Mouse (Mus musculus): ENCODE data around the gene Hspa12b.

The Hspa12b gene

DNA sequence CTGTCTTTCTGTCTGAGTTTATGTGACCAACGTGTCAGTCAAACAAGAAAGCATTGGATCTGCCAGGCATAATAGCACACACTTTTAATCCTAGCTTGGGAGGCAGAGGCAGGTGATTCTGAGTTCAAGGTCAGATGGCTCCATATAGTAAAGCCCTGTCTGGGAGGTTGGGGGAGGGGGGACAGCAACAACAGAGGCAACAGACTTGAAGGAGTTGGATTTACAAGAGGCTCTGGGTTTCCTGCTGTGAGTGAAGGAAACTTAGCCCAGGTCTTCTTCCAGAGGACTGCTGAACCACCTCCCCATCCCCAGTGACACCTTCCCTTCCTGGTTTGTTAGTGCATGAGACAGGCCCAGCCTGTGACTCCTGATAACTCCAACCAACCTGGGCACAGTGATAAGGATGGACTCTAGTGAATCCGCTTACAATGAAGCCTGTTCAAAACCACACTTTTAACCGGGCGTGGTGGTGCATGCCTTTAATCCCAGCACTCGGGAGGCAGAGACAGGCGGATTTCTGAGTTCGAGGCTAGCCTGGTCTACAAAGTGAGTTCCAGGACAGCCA, 25.2 kb downstream of the Hspa12b start:
- Histone ChIP-seq H3K36me3 (ENCODE audit: control insufficient read depth, insufficient read depth, low read length, poor library complexity, severe bottlenecking) (peaks cover 4% of the 10 kb centered on the region; the same call in 1 of the 2 replicates), H3K27me3 (ENCODE audit: control insufficient read depth, insufficient read depth, low read length, poor library complexity, severe bottlenecking) (no peaks in the 10 kb centered on the region)
- no peak for DNase-seq (ENCODE audit: low read depth, low spot score)

DNA sequence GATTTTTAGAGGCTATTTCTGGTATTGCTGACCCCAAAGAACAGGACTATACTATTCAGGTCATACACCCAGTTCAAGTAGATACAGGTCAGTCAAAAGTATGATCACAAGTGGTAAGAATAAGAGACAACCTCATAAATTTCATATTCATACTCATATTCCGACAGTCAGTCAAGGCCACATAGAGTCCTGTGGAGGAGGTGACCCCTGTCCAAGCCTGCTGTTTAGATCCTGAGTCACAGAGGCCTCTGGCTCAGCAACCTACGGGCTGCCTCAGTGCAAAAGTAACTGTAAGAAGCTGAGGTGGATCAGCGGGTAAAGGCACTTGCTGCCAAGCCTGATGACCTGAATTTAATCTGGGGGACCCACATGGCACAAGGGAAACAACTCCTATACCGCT, 27.0 kb downstream of the Hspa12b start:
- no peaks in the 10 kb centered on the region for H3K27me3 ChIP-seq (ENCODE audit: control insufficient read depth, insufficient read depth, low read length, poor library complexity, severe bottlenecking)
- no peak for DNase-seq (ENCODE audit: low read depth, low spot score)
- H3K36me3 ChIP-seq (ENCODE audit: control insufficient read depth, insufficient read depth, low read length, poor library complexity, severe bottlenecking): peaks cover 4% of the 10 kb centered on the region; the same call in 1 of the 2 replicates

GRCm38 (mm10) chr2:131156987-131157386, 29.9 kb downstream of the Hspa12b start:
- H3K27me3 ChIP-seq (ENCODE audit: control insufficient read depth, insufficient read depth, low read length, poor library complexity, severe bottlenecking): no peaks in the 10 kb centered on the region

GRCm38 (mm10) chr2:131159491-131159910, 32.4 kb downstream of the Hspa12b start:
- H3K36me3 ChIP-seq (ENCODE audit: control insufficient read depth, insufficient read depth, low read length, poor library complexity, severe bottlenecking): no peaks in the 10 kb centered on the region
- H3K27me3 ChIP-seq (ENCODE audit: control insufficient read depth, insufficient read depth, low read length, poor library complexity, severe bottlenecking): no peaks in the 10 kb centered on the region
- DNase-seq (ENCODE audit: low read depth, low spot score): no peak

More at GRCm38 (mm10) chr2:131156987-131157386, 29.9 kb downstream of the Hspa12b start:
- DNase-seq (ENCODE audit: low read depth, low spot score): no peak
- peaks cover 3% of the 10 kb centered on the region; the same call in 1 of the 2 replicates for H3K36me3 ChIP-seq (ENCODE audit: control insufficient read depth, insufficient read depth, low read length, poor library complexity, severe bottlenecking)

DNA sequence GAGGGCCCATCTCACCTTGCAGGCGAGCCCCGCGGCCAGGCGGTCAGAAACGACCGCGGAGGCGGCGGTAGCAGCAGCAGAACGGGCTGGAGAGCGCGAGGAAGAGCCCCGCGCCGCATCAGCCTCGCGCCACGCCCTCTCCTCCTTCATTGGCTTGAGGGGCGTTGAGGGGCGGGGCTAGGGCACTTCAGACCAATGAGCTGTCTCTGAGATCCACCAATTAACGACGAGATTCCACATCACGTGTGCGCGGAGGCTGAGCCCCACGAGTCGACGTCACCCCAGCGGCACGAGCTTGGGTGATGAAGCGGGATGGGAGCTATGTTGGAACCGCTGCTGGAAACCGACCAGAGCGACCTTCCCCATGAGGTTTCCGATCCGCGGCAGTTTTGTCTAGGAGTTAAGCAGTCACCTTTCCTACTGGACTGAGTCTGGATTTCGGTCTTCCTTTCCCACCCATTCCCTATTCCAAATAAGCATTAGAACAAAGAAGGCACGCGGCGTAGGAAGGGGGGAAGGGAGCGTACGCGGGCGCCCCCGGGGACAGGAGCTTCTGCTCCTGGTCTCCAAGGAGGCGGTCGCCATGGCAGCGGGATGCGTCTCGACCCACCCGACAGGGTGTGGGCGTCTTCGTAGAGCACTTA, 33.0 kb downstream of the Hspa12b start, which contains the start of gene 1700037H04Rik:
1700037H04Rik (minus strand) TSS at position 144 of the 644 bp plus-strand sequence.
- Histone ChIP-seq H3K27me3 (ENCODE audit: control insufficient read depth, insufficient read depth, low read length, poor library complexity, severe bottlenecking) (no peaks in the 10 kb centered on the region), H3K36me3 (ENCODE audit: control insufficient read depth, insufficient read depth, low read length, poor library complexity, severe bottlenecking) (no peaks in the 10 kb centered on the region)
- DNase-seq (ENCODE audit: low read depth, low spot score): peak; percentile 99

DNA sequence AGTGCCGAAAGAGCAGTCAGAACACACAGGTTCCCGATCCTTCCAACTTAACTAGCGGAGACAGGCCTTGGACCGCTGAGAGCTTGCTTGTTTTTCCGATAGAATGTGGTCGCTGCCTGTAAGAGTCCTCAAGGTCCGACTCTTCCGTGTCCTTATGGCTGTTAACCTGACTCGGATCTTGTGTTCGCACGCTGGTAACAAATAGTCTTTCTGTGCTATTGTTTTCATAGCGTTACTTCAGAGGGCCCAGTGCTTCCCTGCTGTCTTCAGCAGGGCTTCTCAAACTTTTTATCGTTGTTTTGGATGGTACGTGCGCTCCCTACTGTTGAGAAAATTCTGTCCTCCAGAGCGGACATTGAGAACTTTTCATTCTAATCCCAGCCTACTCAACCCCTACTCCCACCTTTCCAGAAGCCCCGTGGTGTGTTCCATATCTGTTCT, 33.6 kb downstream of the Hspa12b start:
- peak; percentile 45 for DNase-seq (ENCODE audit: low read depth, low spot score)
- no peaks in the 10 kb centered on the region for H3K36me3 ChIP-seq (ENCODE audit: control insufficient read depth, insufficient read depth, low read length, poor library complexity, severe bottlenecking)

GRCm38 (mm10) chr2:131163924-131164323, 36.8 kb downstream of the Hspa12b start:
- DNase-seq (ENCODE audit: low read depth, low spot score): no peak
- no peaks in the 10 kb centered on the region for H3K27me3 ChIP-seq (ENCODE audit: control insufficient read depth, insufficient read depth, low read length, poor library complexity, severe bottlenecking)
- H3K36me3 ChIP-seq (ENCODE audit: control insufficient read depth, insufficient read depth, low read length, poor library complexity, severe bottlenecking): no peaks in the 10 kb centered on the region

More for the DNA sequence above, 33.6 kb downstream of the Hspa12b start:
- H3K27me3 ChIP-seq (ENCODE audit: control insufficient read depth, insufficient read depth, low read length, poor library complexity, severe bottlenecking): no peaks in the 10 kb centered on the region

- no peaks in the 10 kb centered on the region for H3K36me3 ChIP-seq (ENCODE audit: control insufficient read depth, insufficient read depth, low read length, poor library complexity, severe bottlenecking)
- H3K27me3 ChIP-seq (ENCODE audit: control insufficient read depth, insufficient read depth, low read length, poor library complexity, severe bottlenecking): no peaks in the 10 kb centered on the region
- DNase-seq (ENCODE audit: low read depth, low spot score): no peak
Measured at GRCm38 (mm10) chr2:131166172-131166571, 39.1 kb downstream of the Hspa12b start.

- no peaks in the 10 kb centered on the region for H3K27me3 ChIP-seq (ENCODE audit: control insufficient read depth, insufficient read depth, low read length, poor library complexity, severe bottlenecking)
- H3K36me3 ChIP-seq (ENCODE audit: control insufficient read depth, insufficient read depth, low read length, poor library complexity, severe bottlenecking): no peaks in the 10 kb centered on the region
- no peak for DNase-seq (ENCODE audit: low read depth, low spot score)
Measured at GRCm38 (mm10) chr2:131167984-131168383, 40.9 kb downstream of the Hspa12b start.

DNA sequence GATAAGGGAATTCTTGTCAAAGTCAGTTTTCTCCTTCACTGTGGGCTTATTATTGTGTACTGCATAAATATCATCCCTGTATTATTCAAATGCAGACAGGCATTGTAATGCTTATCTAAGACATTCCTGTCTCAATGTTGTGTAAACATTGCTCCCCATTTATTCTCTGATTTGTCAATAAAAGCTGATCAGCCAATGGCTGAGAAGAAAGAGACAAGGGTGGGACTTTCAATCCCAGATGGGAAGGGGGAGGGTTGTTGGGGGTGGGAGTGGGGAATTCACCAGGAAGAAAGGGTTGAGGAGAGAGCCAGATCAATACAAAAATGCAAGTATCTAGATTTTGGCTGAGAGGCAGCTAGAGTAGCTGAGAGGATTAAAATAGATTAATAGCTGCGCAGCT, 41.8 kb downstream of the Hspa12b start:
- Histone ChIP-seq H3K36me3 (ENCODE audit: control insufficient read depth, insufficient read depth, low read length, poor library complexity, severe bottlenecking) (no peaks in the 10 kb centered on the region), H3K27me3 (ENCODE audit: control insufficient read depth, insufficient read depth, low read length, poor library complexity, severe bottlenecking) (no peaks in the 10 kb centered on the region)
- no peak for DNase-seq (ENCODE audit: low read depth, low spot score)

- DNase-seq (ENCODE audit: low read depth, low spot score): no peak
- Histone ChIP-seq H3K36me3 (ENCODE audit: control insufficient read depth, insufficient read depth, low read length, poor library complexity, severe bottlenecking) (no peaks in the 10 kb centered on the region), H3K27me3 (ENCODE audit: control insufficient read depth, insufficient read depth, low read length, poor library complexity, severe bottlenecking) (no peaks in the 10 kb centered on the region)
Measured at GRCm38 (mm10) chr2:131170936-131171335, 43.9 kb downstream of the Hspa12b start.

- no peaks in the 10 kb centered on the region for H3K36me3 ChIP-seq (ENCODE audit: control insufficient read depth, insufficient read depth, low read length, poor library complexity, severe bottlenecking)
- DNase-seq (ENCODE audit: low read depth, low spot score): peak; percentile 30
- H3K27me3 ChIP-seq (ENCODE audit: control insufficient read depth, insufficient read depth, low read length, poor library complexity, severe bottlenecking): no peaks in the 10 kb centered on the region
Measured at GRCm38 (mm10) chr2:131171401-131172104, 44.5 kb downstream of the Hspa12b start.

GRCm38 (mm10) chr2:131172322-131172721, 45.2 kb downstream of the Hspa12b start:
- no peak for DNase-seq (ENCODE audit: low read depth, low spot score)
- H3K27me3 ChIP-seq (ENCODE audit: control insufficient read depth, insufficient read depth, low read length, poor library complexity, severe bottlenecking): no peaks in the 10 kb centered on the region
- H3K36me3 ChIP-seq (ENCODE audit: control insufficient read depth, insufficient read depth, low read length, poor library complexity, severe bottlenecking): no peaks in the 10 kb centered on the region

DNA sequence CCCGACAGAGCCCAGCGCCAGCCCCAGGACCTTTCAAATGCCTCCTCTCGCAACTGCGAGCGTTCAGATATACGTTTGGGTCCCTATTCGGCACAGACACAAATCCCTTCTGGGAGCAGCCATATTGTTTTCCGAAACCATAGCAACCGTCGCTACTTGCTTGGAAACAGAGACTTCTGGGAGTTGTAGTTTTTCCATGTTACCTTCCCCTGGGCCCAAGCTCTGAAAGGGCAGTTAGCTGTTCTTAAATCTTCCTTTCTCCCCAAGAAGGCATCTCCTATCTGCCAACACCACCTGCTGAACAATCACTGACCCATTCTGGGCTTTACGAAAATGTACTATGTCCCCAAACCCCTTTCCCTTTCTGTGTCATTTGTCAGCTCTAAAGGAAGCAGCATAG, 47.6 kb downstream of the Hspa12b start:
- no peaks in the 10 kb centered on the region for H3K27me3 ChIP-seq (ENCODE audit: control insufficient read depth, insufficient read depth, low read length, poor library complexity, severe bottlenecking)
- peak; percentile 90 for DNase-seq (ENCODE audit: low read depth, low spot score)
- no peaks in the 10 kb centered on the region for H3K36me3 ChIP-seq (ENCODE audit: control insufficient read depth, insufficient read depth, low read length, poor library complexity, severe bottlenecking)

Measured in splenic B cell, adult 2 months (primary cell).